Mouse (Mus musculus) midbrain, embryonic 11.5 days (tissue): Measurements from ENCODE around the gene Ggct. TPM values are rescaled to one million over a fixed set of nuclear protein-coding genes. Genes with fewer than 3 reads are reported as not detected.

ENCODE experiments used
- ATAC-seq: fragments of 200-750 bp; cut with Nextera tagmentation; 2 replicates; pipeline ENCODE4 v1.8.0; 2017; ENCODE audit warnings: moderate TSS enrichment, moderate library complexity; ENCODE audit not compliant: low FRiP score
- DNase-seq: peaks from one replicate; pipeline ENCODE4 v3.0.0; 2015; ENCODE audit warnings: low spot score; ENCODE audit errors: missing footprints
- H3K27ac ChIP-seq: fragments of 300-500 bp; sonication (generic); 2 replicates; pipeline ENCODE4 v1.5.1; 2014; ENCODE audit warnings: low read depth, low read length
- H3K27me3 ChIP-seq: fragments of 300-500 bp; sonication (generic); 2 replicates; pipeline ENCODE4 v1.6.1; 2014; ENCODE audit warnings: mild to moderate bottlenecking, low read length, moderate library complexity, mixed read lengths; ENCODE audit not compliant: control insufficient read depth, insufficient read depth
- H3K36me3 ChIP-seq: fragments of 300-500 bp; sonication (generic); 2 replicates; pipeline ENCODE4 v1.6.1; 2014; ENCODE audit warnings: mild to moderate bottlenecking, low read length, moderate library complexity, mixed read lengths; ENCODE audit not compliant: control insufficient read depth, insufficient read depth
- H3K4me1 ChIP-seq: fragments of 300-500 bp; sonication (generic); 2 replicates; pipeline ENCODE4 v1.6.1; 2014; ENCODE audit warnings: low read length; ENCODE audit not compliant: control insufficient read depth, insufficient read depth
- H3K4me2 ChIP-seq: fragments of 300-500 bp; sonication (generic); 2 replicates; pipeline ENCODE4 v1.6.1; 2014; ENCODE audit warnings: mild to moderate bottlenecking, moderate library complexity
- H3K4me3 ChIP-seq: fragments of 300-500 bp; sonication (generic); 2 replicates; pipeline ENCODE4 v1.5.1; 2014; ENCODE audit warnings: low read depth, low read length
- H3K9ac ChIP-seq: fragments of 300-500 bp; sonication (generic); 2 replicates; pipeline ENCODE4 v1.6.1; 2014; ENCODE audit warnings: low read length
- H3K9me3 ChIP-seq: fragments of 300-500 bp; sonication (generic); 2 replicates; pipeline ENCODE4 v1.6.1; 2016; ENCODE audit warnings: low read length; ENCODE audit not compliant: control insufficient read depth
- WGBS: fragments of 180-500 bp; shearing (Covaris S2); extraction: QIAGEN DNeasy Blood & Tissue Kit; methylation state at CpG from one replicate; pipeline ENCODE4 v1.1.7; 2014; 5-methylcytosine and 5-hydroxymethylcytosine counted together
- polyA plus RNA-seq: library from polyadenylated mRNA; unstranded; fragments of >200 nt; fragmentation: Nextera tagmentation; extraction: Ambion mirVana; gene quantifications from 2 replicates; pipeline ENCODE4 v1.2.1, GENCODE M21; 2014

The Ggct gene
- polyA plus RNA-seq, 1 experiment from 2014 or later: 14.4 TPM

DNA sequence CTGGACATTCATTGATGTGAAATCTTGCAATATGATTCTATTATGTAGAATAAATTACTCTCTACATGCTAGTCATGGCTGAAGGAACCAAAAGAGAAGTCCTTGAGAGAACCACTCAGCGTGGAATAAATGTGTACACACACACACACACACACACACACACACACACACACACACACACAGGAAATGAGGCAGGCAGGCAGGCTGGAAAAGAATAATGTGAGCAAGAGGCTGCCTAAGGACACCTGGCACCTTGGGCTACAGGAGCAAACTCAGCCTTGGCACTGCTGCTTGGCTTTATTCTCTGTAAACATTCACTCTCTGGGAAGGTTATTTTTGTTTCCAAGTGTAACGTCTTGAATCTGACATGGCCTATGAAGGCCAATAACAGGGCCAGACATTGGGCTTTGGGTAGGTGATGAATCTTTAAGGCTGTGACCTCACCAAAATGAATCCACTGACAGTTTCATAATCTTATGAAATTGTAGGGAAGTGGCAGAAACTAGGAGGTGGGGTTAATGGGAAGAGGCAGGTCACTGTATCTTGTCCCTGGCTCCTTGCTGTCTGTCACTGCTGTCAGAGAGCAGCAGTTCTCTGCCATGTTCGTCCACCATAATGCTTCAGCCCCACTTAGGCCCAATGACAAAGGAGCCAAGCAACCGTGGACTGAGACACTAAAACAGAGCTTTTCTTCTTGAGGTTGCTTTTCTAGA lies 46.4 kb downstream of the Ggct start:
- Histone ChIP-seq H3K36me3 (no peaks in the 10 kb centered on the region), H3K9ac (no peak overlapping the region), H3K9me3 (no peaks in the 10 kb centered on the region), H3K4me3 (no peak overlapping the region), H3K27me3 (peaks cover 6% of the 10 kb centered on the region; the same call in 1 of the 2 replicates), H3K27ac (no peak overlapping the region), H3K4me1 (no peaks in the 10 kb centered on the region), H3K4me2 (no peak overlapping the region)
- DNase-seq (no peak), ATAC-seq (no peak)
- 75% methylated on average over 4 of the region's 4 CpGs for WGBS

DNA sequence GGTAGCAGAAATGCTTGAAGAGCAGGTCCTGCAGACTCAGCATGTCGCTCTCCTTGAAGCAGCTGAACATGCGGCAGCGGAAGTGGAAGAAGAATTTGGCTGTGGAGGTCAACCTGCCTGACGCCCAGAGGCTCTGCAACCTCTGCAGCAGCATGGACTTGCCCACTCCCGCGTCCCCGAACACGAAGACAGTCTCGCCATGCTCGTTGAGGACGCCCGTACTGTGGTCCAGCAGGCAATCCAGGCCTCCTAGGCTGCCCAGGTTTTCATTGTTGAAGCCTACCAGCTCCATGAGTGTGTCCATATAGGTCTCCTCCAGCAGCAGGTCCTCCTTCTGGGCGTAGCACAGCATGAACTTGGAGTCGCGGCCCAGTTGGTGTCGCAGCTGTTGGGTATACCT lies 48.2 kb downstream of the Ggct start:
- H3K9me3 ChIP-seq: no peaks in the 10 kb centered on the region
- no peak for ATAC-seq
- H3K27ac ChIP-seq: no peak overlapping the region
- H3K4me3 ChIP-seq: no peak overlapping the region
- H3K27me3 ChIP-seq: peaks cover 6% of the 10 kb centered on the region; the same call in 1 of the 2 replicates
- no peaks in the 10 kb centered on the region for H3K36me3 ChIP-seq
- 81% methylated on average over 16 of the region's 16 CpGs for WGBS
- H3K4me2 ChIP-seq: no peak overlapping the region
- no peak overlapping the region for H3K9ac ChIP-seq
- no peaks in the 10 kb centered on the region for H3K4me1 ChIP-seq
- DNase-seq: no peak

DNA sequence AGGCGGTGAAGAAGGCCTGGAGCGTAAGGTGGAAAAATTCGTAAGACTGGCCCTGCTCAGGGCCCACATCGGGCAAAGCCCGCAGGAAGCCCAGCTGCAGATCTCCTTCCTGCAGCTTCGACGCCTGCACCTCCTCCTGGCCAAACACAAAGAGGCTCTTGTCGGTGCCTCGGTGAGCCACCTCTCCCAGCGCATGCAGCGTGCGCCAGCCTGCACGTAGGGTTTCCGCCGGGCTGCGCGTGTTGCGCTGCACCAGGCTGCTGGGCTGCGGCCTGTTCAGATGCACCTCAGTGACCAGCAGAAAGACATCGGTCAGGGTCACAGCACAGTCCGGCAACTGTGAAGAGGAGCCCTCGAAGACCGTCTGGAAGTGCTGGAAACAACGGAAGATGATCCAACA lies 49.0 kb downstream of the Ggct start:
- Histone ChIP-seq H3K4me2 (no peak overlapping the region), H3K9ac (no peak overlapping the region), H3K36me3 (no peaks in the 10 kb centered on the region), H3K4me3 (no peak overlapping the region), H3K27ac (no peak overlapping the region), H3K4me1 (no peaks in the 10 kb centered on the region), H3K27me3 (peaks cover 6% of the 10 kb centered on the region; the same call in 1 of the 2 replicates), H3K9me3 (no peaks in the 10 kb centered on the region)
- ATAC-seq (no peak), DNase-seq (no peak)
- 49% methylated on average over 24 of the region's 24 CpGs for WGBS

DNA sequence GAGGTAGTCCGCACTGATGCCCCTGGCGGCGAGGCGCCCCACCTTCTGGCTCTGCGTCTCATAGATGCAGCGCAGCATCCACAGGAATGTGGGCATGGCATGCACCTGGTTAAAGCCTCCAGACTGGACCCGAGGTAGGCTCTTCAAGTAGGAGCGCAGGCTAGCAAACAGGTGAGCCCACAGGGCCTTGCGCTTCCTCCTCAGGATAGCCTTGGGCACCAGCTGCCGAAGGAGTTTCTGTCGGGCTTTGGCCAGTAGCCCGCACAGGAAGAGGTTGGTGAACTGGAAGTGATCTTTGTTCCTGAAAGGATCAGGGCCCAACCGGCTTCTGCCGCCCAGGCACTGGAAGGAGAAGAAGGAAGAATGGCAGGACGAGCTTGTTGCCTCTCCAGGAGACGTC lies 49.5 kb downstream of the Ggct start:
- WGBS: 72% methylated on average over 16 of the region's 16 CpGs
- no peak for DNase-seq
- Histone ChIP-seq H3K4me3 (no peak overlapping the region), H3K27me3 (peaks cover 6% of the 10 kb centered on the region; the same call in 1 of the 2 replicates), H3K36me3 (no peaks in the 10 kb centered on the region), H3K9ac (no peak overlapping the region), H3K4me1 (no peaks in the 10 kb centered on the region), H3K27ac (no peak overlapping the region), H3K4me2 (no peak overlapping the region), H3K9me3 (no peaks in the 10 kb centered on the region)
- ATAC-seq: no peak

DNA sequence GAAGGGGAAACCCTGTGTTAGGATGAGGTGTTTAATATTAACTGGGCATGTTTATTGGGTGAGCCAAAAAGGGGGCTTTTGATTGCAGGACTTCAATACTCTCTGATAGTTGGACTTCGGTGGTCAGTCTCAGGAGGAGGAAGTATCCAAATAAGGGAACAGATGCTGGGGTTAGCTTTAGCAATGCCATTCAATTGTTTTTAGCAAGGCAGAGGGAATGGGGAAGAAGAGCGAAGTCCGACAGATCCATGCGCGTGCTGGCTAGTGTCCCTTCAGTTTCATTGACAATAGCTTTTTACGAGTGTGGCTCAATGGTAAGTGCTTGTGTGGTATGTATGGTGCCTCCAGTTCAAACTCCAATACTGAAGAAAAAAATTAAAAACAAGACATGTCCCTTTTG lies 51.6 kb downstream of the Ggct start:
- Histone ChIP-seq H3K4me1 (no peaks in the 10 kb centered on the region), H3K4me2 (no peak overlapping the region), H3K9ac (no peak overlapping the region), H3K36me3 (no peaks in the 10 kb centered on the region), H3K27me3 (peaks cover 6% of the 10 kb centered on the region; the same call in 1 of the 2 replicates), H3K4me3 (no peak overlapping the region), H3K9me3 (no peaks in the 10 kb centered on the region), H3K27ac (no peak overlapping the region)
- 94% methylated on average over 6 of the region's 6 CpGs for WGBS
- DNase-seq (no peak), ATAC-seq (no peak)

DNA sequence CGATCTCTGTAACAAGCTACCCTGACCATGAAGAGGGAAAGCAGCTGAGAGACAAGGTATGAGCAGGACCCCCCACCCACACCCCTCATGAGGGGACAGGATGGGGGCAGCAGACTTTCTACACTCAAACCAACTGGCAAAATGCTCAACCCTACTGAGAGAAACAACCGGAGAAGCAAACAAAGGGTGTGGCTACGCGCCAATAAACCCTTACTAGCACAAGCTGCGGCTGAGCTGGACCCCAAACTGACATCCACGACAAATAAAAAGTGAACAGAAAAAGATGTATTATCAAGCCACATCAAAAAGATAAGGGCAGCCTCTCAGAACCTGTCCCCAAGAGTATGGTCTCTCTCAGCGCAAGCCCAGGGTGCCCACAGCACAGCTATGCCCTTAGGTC lies 52.6 kb downstream of the Ggct start:
- Histone ChIP-seq H3K36me3 (no peaks in the 10 kb centered on the region), H3K4me1 (no peaks in the 10 kb centered on the region), H3K27ac (no peak overlapping the region), H3K9ac (no peak overlapping the region), H3K9me3 (no peaks in the 10 kb centered on the region), H3K4me2 (no peak overlapping the region), H3K4me3 (no peak overlapping the region), H3K27me3 (peaks cover 6% of the 10 kb centered on the region; the same call in 1 of the 2 replicates)
- ATAC-seq (no peak), DNase-seq (no peak)
- WGBS: 80% methylated on average over 7 of the region's 7 CpGs

DNA sequence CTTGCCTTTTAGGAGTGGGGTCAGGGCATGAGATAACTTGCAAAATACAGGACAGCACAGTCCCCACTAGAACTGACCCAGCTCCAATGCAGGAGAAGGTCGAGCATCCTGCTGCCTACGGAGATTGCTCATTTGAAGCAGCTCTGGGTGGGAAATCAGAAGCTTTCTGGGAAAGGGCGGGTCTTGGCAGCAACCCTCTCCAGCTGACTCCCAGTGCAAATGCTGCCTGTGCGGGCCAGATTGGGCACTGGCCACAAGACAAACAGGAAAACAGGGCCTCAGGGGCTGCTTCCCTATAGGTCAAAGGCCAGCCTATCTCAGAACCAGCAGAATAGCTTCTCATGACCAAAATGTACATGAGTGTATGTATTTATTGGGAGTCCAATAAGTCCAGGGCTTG lies 53.1 kb downstream of the Ggct start:
- peaks cover 6% of the 10 kb centered on the region; the same call in 1 of the 2 replicates for H3K27me3 ChIP-seq
- H3K9ac ChIP-seq: no peak overlapping the region
- no peak overlapping the region for H3K4me2 ChIP-seq
- no peaks in the 10 kb centered on the region for H3K4me1 ChIP-seq
- ATAC-seq (no peak), DNase-seq (no peak)
- no peaks in the 10 kb centered on the region for H3K9me3 ChIP-seq
- no peak overlapping the region for H3K4me3 ChIP-seq
- 80% methylated on average over 4 of the region's 4 CpGs for WGBS
- no peak overlapping the region for H3K27ac ChIP-seq
- no peaks in the 10 kb centered on the region for H3K36me3 ChIP-seq

DNA sequence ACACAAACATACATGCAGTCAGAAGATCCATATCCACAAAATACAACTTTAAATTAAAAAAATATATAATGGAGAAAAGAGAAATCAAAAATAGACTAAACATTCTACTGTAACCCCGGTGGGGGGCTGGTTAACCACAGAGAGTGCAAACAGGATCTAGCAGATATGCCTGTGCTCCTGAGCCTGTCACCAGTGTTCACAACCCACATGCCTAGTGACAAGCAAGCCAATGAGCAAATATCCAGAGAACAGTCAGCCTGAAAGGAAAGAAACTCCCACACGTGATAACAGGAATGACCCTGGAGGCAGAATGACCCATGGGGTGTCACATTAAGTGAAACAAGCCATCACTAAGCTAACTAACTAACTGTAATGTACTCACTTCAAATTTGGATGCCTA lies 56.3 kb downstream of the Ggct start:
- H3K27ac ChIP-seq: no peak overlapping the region
- WGBS: 83% methylated on average over 2 of the region's 2 CpGs
- H3K36me3 ChIP-seq: no peaks in the 10 kb centered on the region
- H3K4me1 ChIP-seq: no peaks in the 10 kb centered on the region
- no peaks in the 10 kb centered on the region for H3K27me3 ChIP-seq
- H3K4me2 ChIP-seq: no peak overlapping the region
- DNase-seq (no peak), ATAC-seq (no peak)
- H3K9ac ChIP-seq: no peak overlapping the region
- no peak overlapping the region for H3K4me3 ChIP-seq
- no peaks in the 10 kb centered on the region for H3K9me3 ChIP-seq

DNA sequence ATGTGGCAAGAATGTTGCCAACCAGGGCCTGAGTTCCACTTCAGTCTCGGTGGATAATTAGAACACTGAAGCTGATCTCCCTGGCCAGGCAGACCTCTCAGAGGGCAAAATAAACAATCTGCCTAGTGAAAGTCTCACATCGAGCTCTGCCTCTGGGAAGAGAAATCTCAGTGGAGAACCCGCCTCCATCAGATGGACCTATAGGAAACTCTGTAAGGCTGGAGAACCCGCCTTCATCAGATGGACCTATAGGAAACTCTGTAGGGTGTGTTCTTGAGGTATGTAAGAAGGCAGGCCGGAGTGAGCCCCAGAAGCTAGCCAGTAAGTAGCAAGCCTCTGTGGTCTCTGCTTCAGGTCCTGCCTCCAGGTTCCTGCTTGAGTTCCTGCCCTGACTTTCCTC lies 57.8 kb downstream of the Ggct start:
- 79% methylated on average over 5 of the region's 5 CpGs for WGBS
- Histone ChIP-seq H3K27me3 (no peaks in the 10 kb centered on the region), H3K27ac (no peak overlapping the region), H3K4me3 (no peak overlapping the region), H3K36me3 (no peaks in the 10 kb centered on the region), H3K4me1 (no peaks in the 10 kb centered on the region), H3K4me2 (no peak overlapping the region), H3K9ac (no peak overlapping the region), H3K9me3 (no peaks in the 10 kb centered on the region)
- ATAC-seq: no peak
- DNase-seq: no peak
